Mouse (Mus musculus): ENCODE data around the gene Alpk3.

- TF ChIP-seq CTCF (IDR thresholded peaks at IDR 0.05; ENCODE audit: control insufficient read depth, insufficient read depth, insufficient replicate concordance, low read depth, low read length) (no peak), POLR2A (IDR thresholded peaks at IDR 0.05; ENCODE audit: control insufficient read depth, low read depth, low read length) (no peak)
These were observed 54.3 kb downstream of the Alpk3 start for GRCm38 (mm10) chr7:81111729-81112128.
